Mouse (Mus musculus) lung, adult 2 months (tissue): ENCODE data around the gene Wdr46.

Experiments used
- CTCF ChIP-seq: fragments of 200-500 bp; IDR thresholded peaks from 2 replicates; pipeline ENCODE4 v1.5.1; 2011; ENCODE audit warnings: mild to moderate bottlenecking, low read length, control low read depth; ENCODE audit not compliant: insufficient read depth
- POLR2A ChIP-seq: fragments of 200-500 bp; IDR thresholded peaks from 2 replicates; pipeline ENCODE4 v1.6.1; 2011; ENCODE audit warnings: low read depth, mild to moderate bottlenecking, control low read depth, low read length, borderline replicate concordance; ENCODE audit errors: extremely low read depth

- peak; percentile 57; the same call in 1 of the 2 replicates for TF ChIP-seq POLR2A
- no peak for TF ChIP-seq CTCF
Measured at GRCm38 (mm10) chr17:33929371-33930279, 10.8 kb upstream of the Wdr46 start, which contains the start of gene Rgl2.
